Mouse (Mus musculus) embryonic fibroblast, embryonic 13.5 days (primary cell): ENCODE measurements around the gene Uck2.

Experiments used
- CTCF ChIP-seq: IDR thresholded peaks from 2 replicates; pipeline ENCODE4 v1.5.1; 2011; ENCODE audit warnings: mild to moderate bottlenecking, control low read depth, low read length, moderate library complexity, borderline replicate concordance; ENCODE audit not compliant: insufficient read depth
- POLR2A ChIP-seq: IDR thresholded peaks from 2 replicates; pipeline ENCODE4 v1.6.1; 2011; ENCODE audit warnings: low read depth, mild to moderate bottlenecking, control low read depth, low read length, moderate library complexity

- TF ChIP-seq POLR2A = no peak
- TF ChIP-seq CTCF = no peak
Measured at GRCm38 (mm10) chr1:167205177-167205750, 79.9 kb downstream of the Uck2 start.
